Mouse (Mus musculus) c-Kit-positive CD71-positive TER-119-positive erythroid progenitor cells, embryonic 14.5 days (primary cell): ENCODE measurements around the gene Gstt1.

Experiments used
- DNase-seq: peaks from one replicate; pipeline ENCODE4 v3.0.0-alpha.2; 2013; ENCODE audit warnings: low spot score

Gene Gstt1

DNA sequence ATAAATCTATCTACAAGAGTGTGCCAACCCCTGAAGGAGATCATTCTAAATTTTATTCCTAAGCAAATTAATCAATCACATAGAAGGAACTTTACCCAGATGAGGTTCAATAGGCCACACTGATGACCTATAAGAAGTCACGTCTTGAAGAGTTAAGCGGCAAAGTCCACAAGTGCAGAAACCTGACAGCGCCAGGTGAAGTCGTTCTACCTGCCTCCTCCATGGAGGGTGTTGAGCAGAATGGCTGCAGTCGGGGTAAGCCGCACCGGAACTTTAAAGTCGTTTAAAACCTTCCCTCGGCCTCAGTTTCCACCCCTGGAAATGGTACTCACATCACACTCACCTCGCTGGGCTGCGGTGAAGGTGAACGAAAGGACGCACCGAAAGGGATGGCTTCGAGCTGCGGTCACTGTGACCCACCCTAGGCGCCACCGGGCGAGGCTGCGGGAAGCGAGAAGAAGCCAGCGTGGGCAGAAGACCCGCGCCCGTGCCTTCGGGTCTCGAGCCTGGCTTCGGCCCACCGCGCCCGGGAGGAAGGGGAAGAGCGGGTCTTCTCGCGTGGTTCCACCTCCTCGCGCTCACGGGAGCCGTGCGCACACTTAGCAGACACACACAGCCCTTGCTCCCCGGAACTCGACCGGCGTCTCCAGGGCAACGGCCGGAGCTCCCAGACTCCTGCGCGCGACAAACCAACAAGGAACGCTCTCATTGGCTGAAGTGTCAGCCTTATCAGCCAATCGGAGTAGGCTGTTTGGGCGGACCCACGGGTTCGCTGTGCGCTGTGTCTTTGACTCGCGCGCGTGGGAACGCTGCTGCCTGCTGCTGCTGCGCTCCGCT is 34.5 kb downstream of the Gstt1 start, which contains the start of gene Cabin1:
Cabin1 (minus strand) TSS at position 660 of the 837 bp plus-strand sequence.
- DNase-seq = peak; percentile 99

DNA sequence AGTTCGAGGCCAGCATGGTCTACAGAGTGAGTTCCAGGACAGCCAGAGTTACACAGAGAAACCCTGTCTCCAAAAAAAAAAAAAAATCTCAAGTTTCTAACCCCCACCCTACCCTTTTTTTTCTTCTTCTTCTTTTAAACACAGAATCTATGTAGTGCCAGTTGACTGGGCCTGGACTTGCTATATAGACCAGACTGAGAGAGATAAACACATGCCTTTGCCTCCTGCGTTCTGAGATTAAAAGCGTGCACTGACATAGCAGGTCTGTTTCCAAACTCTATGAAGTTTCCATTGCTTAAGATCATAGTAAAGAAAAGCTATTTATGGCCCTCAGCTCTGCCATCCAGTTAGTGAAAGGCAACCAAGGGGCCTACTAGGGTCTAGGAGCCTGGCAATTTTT is 36.0 kb downstream of the Gstt1 start:
- DNase-seq = peak; percentile 54

DNA sequence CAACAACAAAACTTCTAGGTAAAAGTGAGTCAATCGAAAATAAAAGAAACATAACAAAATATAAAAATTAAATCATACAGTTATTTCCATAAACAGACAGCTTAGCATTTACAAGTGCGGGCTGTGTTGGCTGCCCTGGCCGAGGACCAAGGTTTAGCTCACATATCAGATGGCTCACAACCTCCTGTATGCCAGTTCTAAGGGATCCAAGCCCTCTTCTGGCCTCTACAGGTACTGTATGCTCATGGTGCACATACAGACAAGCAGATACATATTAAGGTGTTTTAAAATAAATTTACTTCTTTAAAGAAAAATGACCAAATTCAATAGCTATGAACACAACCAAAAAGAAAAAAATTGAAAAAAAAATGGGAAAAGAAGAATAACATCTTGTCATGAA is 38.1 kb downstream of the Gstt1 start:
- DNase-seq = no peak

- no peak for DNase-seq
Measured at GRCm38 (mm10) chr10:75756719-75757118, 41.7 kb downstream of the Gstt1 start.

DNA sequence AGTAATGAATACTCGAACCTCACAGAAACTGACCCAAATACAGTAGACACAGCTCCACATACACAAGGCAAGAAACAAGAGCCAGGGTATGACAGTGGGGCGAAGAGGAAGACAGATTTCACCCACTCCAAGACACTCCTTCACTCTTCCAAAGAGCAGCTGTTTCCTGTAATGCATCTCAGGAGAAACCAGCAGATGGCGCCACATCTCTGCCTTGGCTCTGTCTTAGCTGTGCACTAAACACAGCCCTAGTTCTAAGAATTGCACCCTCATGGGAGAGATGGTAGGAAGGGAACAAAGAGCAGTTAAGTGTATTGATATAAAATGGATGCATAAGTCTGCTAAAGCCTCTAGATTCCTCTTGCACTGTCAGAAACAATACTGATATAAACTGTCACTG is 54.4 kb downstream of the Gstt1 start:
- peak; percentile 76 for DNase-seq

- DNase-seq = no peak
Measured at GRCm38 (mm10) chr10:75743369-75743768, 55.0 kb downstream of the Gstt1 start.

DNA sequence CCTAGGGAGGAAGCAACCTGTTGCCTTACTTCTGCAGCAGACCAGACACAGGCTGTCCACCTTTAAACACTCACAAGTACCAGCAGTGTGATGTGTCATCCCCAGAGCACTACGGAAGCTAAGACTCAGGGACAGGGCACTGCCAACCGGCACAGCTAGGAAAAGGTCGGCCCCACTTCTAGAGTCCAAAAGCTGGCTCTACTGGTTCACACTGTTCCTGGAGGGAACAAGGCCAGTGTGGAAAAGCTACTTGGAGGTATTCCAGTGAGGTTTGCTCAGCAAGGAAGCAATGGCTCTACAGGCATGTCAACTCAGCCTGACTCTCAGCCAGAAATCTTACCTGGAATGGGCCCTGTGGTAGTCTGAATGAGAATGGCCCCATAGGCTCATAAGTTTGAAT is 57.5 kb downstream of the Gstt1 start:
- DNase-seq = no peak
